Mouse (Mus musculus): Measurements from ENCODE around the gene Zbtb7b. TPM values are rescaled to one million over a fixed set of nuclear protein-coding genes. Genes with fewer than 3 reads are reported as not detected.

Zbtb7b gene
- polyA plus RNA-seq, 1 experiment from 2014 or later = 2.2 TPM

DNA sequence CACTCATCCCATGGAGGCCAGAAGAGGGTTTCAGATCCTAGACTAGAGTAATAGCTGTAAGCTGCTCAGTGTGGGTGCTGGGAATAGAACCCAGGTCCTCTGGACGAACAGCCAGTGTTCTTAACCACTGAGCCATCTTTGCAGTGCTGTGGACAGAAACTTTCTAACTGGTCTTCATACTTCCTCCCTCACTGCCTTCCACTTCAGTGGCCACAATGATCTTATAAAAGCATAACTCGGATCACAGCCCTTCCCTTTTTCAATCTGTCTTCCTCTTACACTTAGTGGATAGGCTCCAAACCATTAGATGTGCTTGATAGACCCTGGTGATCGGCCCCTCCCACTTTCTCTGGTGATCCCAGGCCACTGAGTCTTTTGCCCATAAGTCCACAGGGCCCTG is 34.3 kb downstream of the Zbtb7b start:
- no peak overlapping the region for H3K27ac ChIP-seq (ENCODE audit: low read depth, low read length)
- 65% methylated on average over 3 of the region's 3 CpGs for WGBS (ENCODE audit: insufficient replicate concordance)
- no peak overlapping the region for H3K9ac ChIP-seq (ENCODE audit: low read depth, low read length)
- H3K4me1 ChIP-seq (ENCODE audit: control insufficient read depth, insufficient read depth, low read length) = no peaks in the 10 kb centered on the region; the same call in 1 of the 2 replicates
- no peak overlapping the region for H3K4me2 ChIP-seq
- ATAC-seq (replicated peaks; ENCODE audit: insufficient number of reproducible peaks, low FRiP score, low TSS enrichment) = no peak
- H3K9me3 ChIP-seq (replicated peaks; ENCODE audit: control insufficient read depth, low read length) = no peaks in the 10 kb centered on the region
- no peaks in the 10 kb centered on the region for H3K36me3 ChIP-seq (ENCODE audit: control insufficient read depth, insufficient read depth, low read length)
- H3K27me3 ChIP-seq (ENCODE audit: control insufficient read depth, insufficient read depth, low read length) = no peaks in the 10 kb centered on the region; the same call in 1 of the 2 replicates
- H3K4me3 ChIP-seq (ENCODE audit: low read depth, low read length) = no peak overlapping the region

DNA sequence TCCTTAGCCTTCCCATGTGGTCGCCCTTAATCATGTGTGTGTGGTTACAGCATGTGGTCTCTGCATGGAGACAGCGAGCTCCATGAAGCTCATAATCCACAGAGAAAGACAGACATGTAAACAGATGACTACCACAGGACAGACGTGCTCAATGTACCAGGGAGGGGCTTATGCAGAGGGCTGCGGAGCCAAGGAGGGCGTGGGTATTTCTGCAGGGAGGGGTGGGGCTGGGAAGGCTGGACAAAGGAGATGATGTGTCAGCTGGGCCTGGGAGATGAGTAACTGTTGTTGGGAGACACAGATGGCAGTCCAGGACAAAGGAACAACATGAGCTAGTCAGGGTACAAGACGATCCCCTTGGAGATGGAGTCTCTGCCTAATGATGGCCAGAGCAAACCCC is 34.9 kb downstream of the Zbtb7b start:
- no peaks in the 10 kb centered on the region for H3K9me3 ChIP-seq (replicated peaks; ENCODE audit: control insufficient read depth, low read length)
- H3K4me3 ChIP-seq (ENCODE audit: low read depth, low read length) = no peak overlapping the region
- no peak overlapping the region for H3K9ac ChIP-seq (ENCODE audit: low read depth, low read length)
- H3K36me3 ChIP-seq (ENCODE audit: control insufficient read depth, insufficient read depth, low read length) = no peaks in the 10 kb centered on the region
- H3K4me1 ChIP-seq (ENCODE audit: control insufficient read depth, insufficient read depth, low read length) = peaks cover 3% of the 10 kb centered on the region; the same call in 1 of the 2 replicates
- H3K27ac ChIP-seq (ENCODE audit: low read depth, low read length) = no peak overlapping the region
- H3K27me3 ChIP-seq (ENCODE audit: control insufficient read depth, insufficient read depth, low read length) = no peaks in the 10 kb centered on the region
- H3K4me2 ChIP-seq = no peak overlapping the region
- no peak for ATAC-seq (replicated peaks; ENCODE audit: insufficient number of reproducible peaks, low FRiP score, low TSS enrichment)
- 71% methylated on average over 6 of the region's 6 CpGs for WGBS (ENCODE audit: insufficient replicate concordance)

DNA sequence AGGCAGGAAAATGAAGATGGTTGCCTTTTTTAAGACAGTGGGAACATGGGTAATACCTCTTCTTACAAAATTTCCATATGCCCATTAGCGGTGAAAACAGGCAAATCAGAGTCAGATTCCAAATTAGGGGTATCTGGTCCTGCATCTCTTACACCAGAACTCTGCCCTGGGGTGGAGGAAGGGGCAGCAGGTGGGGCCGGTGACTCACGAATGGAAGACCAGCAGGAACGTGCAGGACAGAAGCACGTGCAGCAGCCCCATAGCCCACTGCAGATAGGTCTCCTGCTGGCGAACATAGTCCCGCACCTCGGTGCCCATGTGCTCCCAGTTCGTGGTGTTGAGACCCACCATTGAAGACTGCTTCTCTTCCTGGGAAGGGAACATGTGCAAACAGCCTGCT is 38.5 kb downstream of the Zbtb7b start:
- no peak for ATAC-seq (replicated peaks; ENCODE audit: insufficient number of reproducible peaks, low FRiP score, low TSS enrichment)
- Histone ChIP-seq H3K4me1 (ENCODE audit: control insufficient read depth, insufficient read depth, low read length) (peaks cover 3% of the 10 kb centered on the region; the same call in 1 of the 2 replicates), H3K4me3 (ENCODE audit: low read depth, low read length) (no peak overlapping the region), H3K27me3 (ENCODE audit: control insufficient read depth, insufficient read depth, low read length) (peaks cover 6% of the 10 kb centered on the region), H3K9me3 (replicated peaks; ENCODE audit: control insufficient read depth, low read length) (no peaks in the 10 kb centered on the region), H3K27ac (ENCODE audit: low read depth, low read length) (no peak overlapping the region), H3K9ac (ENCODE audit: low read depth, low read length) (no peak overlapping the region), H3K4me2 (no peak overlapping the region), H3K36me3 (ENCODE audit: control insufficient read depth, insufficient read depth, low read length) (no peaks in the 10 kb centered on the region)
- WGBS (ENCODE audit: insufficient replicate concordance) = 62% methylated on average over 9 of the region's 9 CpGs

DNA sequence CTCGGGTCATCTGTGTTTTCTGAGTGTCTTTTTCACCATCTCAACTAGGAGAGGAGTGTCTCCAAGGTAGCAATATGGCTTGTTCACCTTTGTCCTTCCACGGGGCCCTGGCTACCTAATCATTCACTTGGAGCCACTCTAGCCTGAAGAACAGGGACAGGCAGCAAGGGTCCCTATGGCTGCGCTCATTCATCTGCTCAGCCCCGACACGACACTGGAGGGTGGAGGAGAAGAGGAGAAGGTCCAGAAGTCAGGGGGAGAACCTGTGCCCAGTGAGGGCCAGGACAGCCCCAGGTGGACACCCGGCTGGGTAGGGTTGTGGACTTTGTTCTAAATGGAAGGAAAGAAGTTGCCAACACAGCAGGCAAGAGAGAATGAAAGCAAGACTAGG is 39.1 kb downstream of the Zbtb7b start:
- 74% methylated on average over 6 of the region's 6 CpGs for WGBS (ENCODE audit: insufficient replicate concordance)
- no peak for ATAC-seq (replicated peaks; ENCODE audit: insufficient number of reproducible peaks, low FRiP score, low TSS enrichment)
- H3K27me3 ChIP-seq (ENCODE audit: control insufficient read depth, insufficient read depth, low read length) = peaks cover 6% of the 10 kb centered on the region
- no peaks in the 10 kb centered on the region for H3K36me3 ChIP-seq (ENCODE audit: control insufficient read depth, insufficient read depth, low read length)
- H3K9ac ChIP-seq (ENCODE audit: low read depth, low read length) = no peak overlapping the region
- H3K27ac ChIP-seq (ENCODE audit: low read depth, low read length) = no peak overlapping the region
- H3K4me3 ChIP-seq (ENCODE audit: low read depth, low read length) = no peak overlapping the region
- H3K4me1 ChIP-seq (ENCODE audit: control insufficient read depth, insufficient read depth, low read length) = peaks cover 3% of the 10 kb centered on the region; the same call in 1 of the 2 replicates
- H3K9me3 ChIP-seq (replicated peaks; ENCODE audit: control insufficient read depth, low read length) = no peaks in the 10 kb centered on the region
- no peak overlapping the region for H3K4me2 ChIP-seq

DNA sequence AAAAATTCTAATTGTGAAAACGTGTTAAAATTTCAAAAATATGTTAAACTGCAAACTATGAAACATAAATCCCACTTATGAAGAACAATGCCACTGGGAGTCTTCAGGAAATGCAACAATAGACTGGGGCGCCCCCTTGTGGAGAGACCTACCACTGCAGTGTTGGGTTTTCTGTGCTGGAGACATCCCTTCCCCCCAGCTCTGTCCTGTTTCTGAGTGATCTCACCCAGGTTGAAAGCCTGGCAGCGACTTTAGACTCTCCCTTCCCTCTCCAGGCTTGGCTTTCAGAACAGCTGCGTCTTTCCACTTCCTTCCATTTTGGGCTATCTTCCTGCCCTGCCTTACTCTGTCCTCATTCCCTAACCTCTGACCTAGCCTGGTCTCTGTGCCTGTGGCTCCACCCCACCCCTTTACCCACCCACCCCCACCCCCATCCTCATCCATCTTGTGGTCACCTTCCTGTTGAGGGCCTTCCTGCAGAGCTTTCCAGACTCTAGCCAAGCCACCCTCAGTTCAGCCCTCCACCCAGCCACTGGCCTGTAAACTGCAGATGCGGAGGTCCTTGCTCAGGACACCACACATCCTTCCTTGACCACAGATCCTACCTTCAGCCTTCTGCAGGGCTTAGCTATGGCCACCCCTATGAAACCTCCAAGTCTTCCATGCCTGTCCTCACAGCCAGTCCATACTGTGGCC is 39.6 kb downstream of the Zbtb7b start:
- no peak overlapping the region for H3K9ac ChIP-seq (ENCODE audit: low read depth, low read length)
- H3K36me3 ChIP-seq (ENCODE audit: control insufficient read depth, insufficient read depth, low read length) = no peaks in the 10 kb centered on the region
- H3K4me1 ChIP-seq (ENCODE audit: control insufficient read depth, insufficient read depth, low read length) = peaks cover 8% of the 10 kb centered on the region
- no peaks in the 10 kb centered on the region for H3K9me3 ChIP-seq (replicated peaks; ENCODE audit: control insufficient read depth, low read length)
- peaks cover 6% of the 10 kb centered on the region for H3K27me3 ChIP-seq (ENCODE audit: control insufficient read depth, insufficient read depth, low read length)
- peak; percentile 46 for ATAC-seq (replicated peaks; ENCODE audit: insufficient number of reproducible peaks, low FRiP score, low TSS enrichment)
- H3K4me2 ChIP-seq = no peak overlapping the region
- 20% methylated on average over 5 of the region's 5 CpGs for WGBS (ENCODE audit: insufficient replicate concordance)
- H3K4me3 ChIP-seq (ENCODE audit: low read depth, low read length) = no peak overlapping the region
- no peak overlapping the region for H3K27ac ChIP-seq (ENCODE audit: low read depth, low read length)

DNA sequence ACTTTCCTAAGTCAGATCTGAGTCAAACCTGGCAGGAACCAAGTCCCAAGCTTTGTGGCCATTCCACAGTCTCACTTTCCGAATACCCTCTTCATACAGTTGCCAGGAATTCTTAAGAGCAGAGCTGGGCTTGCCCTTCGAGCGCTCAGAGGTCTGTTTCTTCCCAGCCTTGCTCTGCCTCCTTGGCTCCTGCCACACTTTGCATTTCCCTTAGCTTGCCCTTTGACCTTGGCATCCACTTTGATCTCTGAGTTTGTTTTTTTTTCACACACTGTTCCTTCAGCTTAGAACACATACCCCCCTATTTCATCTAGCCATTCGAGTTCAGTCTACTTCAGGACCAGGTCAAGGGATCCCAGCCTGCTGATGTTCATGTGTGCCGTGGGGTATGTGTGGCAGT is 43.3 kb downstream of the Zbtb7b start:
- Histone ChIP-seq H3K36me3 (ENCODE audit: control insufficient read depth, insufficient read depth, low read length) (no peaks in the 10 kb centered on the region), H3K4me3 (ENCODE audit: low read depth, low read length) (no peak overlapping the region), H3K4me1 (ENCODE audit: control insufficient read depth, insufficient read depth, low read length) (peaks cover 12% of the 10 kb centered on the region), H3K9me3 (replicated peaks; ENCODE audit: control insufficient read depth, low read length) (no peaks in the 10 kb centered on the region), H3K27ac (ENCODE audit: low read depth, low read length) (no peak overlapping the region), H3K9ac (ENCODE audit: low read depth, low read length) (no peak overlapping the region), H3K4me2 (no peak overlapping the region), H3K27me3 (ENCODE audit: control insufficient read depth, insufficient read depth, low read length) (peaks cover 14% of the 10 kb centered on the region)
- no peak for ATAC-seq (replicated peaks; ENCODE audit: insufficient number of reproducible peaks, low FRiP score, low TSS enrichment)
- 58% methylated on average over 5 of the region's 5 CpGs for WGBS (ENCODE audit: insufficient replicate concordance)

DNA sequence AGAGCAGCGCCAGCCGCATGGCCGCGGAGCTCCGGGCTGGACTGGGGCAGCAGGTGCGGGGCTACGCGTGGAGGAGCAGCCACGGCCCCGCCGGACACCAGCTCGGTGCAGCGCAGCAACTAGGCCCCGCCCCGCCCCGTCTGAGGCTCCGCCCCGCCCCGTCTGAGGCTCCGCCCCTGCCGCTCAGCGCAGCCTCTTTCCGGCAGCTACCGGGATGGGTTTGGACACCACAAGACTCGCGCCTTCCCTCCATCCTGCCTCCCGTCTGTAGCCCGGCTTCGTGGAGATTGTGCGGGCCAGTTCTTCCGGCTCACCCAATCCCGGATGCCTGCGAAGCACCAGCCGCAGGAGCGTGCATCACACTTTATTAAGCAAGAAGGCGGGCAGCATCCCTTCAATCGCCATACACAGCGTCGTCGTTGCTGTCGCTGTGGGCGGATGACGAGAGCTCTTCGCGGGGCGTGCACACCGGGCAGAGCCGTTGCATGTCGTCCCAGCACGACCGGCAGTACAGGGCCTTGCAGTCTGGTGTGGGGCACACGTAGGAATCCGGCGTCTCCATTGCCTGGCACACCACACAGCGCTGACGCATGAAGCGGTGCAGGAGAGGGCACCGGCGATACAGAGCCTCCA is 44.6 kb downstream of the Zbtb7b start, which contains the start of gene Adam15:
Adam15 (minus strand) TSS at position 128 of the 633 bp plus-strand sequence.
- Histone ChIP-seq H3K9me3 (replicated peaks; ENCODE audit: control insufficient read depth, low read length) (no peaks in the 10 kb centered on the region), H3K4me3 (ENCODE audit: low read depth, low read length) (peak within 1 kb of the TSS; percentile 68), H3K9ac (ENCODE audit: low read depth, low read length) (peak within 1 kb of the TSS; percentile 68), H3K36me3 (ENCODE audit: control insufficient read depth, insufficient read depth, low read length) (no peaks in the 10 kb centered on the region; the same call in 1 of the 2 replicates), H3K27ac (ENCODE audit: low read depth, low read length) (no peak within 1 kb of the TSS), H3K4me2 (peak within 1 kb of the TSS; percentile 99), H3K4me1 (ENCODE audit: control insufficient read depth, insufficient read depth, low read length) (peaks cover 10% of the 10 kb centered on the region), H3K27me3 (ENCODE audit: control insufficient read depth, insufficient read depth, low read length) (peaks cover 14% of the 10 kb centered on the region)
- peak; percentile 85 for ATAC-seq (replicated peaks; ENCODE audit: insufficient number of reproducible peaks, low FRiP score, low TSS enrichment)
- 1% methylated on average over 59 of the region's 59 CpGs for whole genome bisulfite sequencing (ENCODE audit: insufficient replicate concordance)

DNA sequence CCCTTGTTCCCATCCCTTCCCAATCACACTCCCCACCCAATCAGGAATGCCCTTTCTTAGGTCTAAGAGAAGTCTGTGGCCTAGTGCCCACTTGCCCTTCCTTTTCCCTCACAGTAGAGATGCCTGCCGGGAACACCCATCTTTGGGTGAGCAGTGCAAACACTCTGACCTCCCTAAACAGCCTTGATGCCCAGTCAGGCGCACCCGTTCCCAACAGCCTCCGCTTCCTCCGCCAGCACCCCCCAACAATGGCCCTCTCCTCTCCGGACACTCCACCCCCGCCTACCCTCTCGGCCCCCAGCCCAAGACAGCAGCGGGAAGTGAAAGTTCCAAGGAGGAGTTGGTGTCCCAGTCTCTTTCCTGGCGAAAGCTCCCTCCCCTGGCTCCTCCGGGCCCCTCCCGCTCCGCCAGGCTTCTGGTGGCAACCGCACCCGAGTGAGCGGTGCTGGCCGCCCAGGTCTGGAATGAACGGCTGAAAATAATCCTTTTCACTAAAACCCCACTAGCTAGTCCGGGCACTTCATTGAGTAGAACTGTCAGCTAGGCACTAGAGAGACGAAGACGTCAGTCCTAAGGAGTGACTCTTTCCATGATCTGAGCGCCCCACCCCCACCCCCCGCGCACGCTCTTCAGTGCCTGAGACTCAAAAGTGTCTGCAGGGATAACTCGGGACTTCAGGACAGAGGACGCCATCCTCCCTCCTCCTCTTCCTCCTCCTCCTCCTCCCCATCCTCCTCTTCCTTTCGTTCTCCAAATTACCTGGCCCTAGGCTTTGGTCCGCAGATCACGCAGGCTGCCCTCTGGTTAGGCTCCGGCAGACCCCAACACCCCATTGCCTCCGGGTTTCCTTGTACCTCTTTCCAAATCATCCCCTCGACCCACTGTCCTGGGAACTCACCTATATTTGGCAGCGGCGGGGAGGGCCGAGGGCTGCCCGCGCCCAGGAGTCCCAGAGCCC is 45.4 kb downstream of the Zbtb7b start:
- H3K4me1 ChIP-seq (ENCODE audit: control insufficient read depth, insufficient read depth, low read length) = peaks cover 9% of the 10 kb centered on the region
- H3K36me3 ChIP-seq (ENCODE audit: control insufficient read depth, insufficient read depth, low read length) = no peaks in the 10 kb centered on the region; the same call in 1 of the 2 replicates
- H3K9me3 ChIP-seq (replicated peaks; ENCODE audit: control insufficient read depth, low read length) = no peaks in the 10 kb centered on the region
- H3K4me3 ChIP-seq (ENCODE audit: low read depth, low read length) = peak overlapping the region; percentile 68
- H3K9ac ChIP-seq (ENCODE audit: low read depth, low read length) = peak overlapping the region; percentile 68
- ATAC-seq (replicated peaks; ENCODE audit: insufficient number of reproducible peaks, low FRiP score, low TSS enrichment) = no peak
- H3K4me2 ChIP-seq = peak overlapping the region; percentile 99
- no peak overlapping the region for H3K27ac ChIP-seq (ENCODE audit: low read depth, low read length)
- WGBS (ENCODE audit: insufficient replicate concordance) = 1% methylated on average over 38 of the region's 38 CpGs
- peaks cover 14% of the 10 kb centered on the region for H3K27me3 ChIP-seq (ENCODE audit: control insufficient read depth, insufficient read depth, low read length)

All from heart, embryonic 11.5 days (tissue).